Mouse (Mus musculus) brain, embryonic 14.5 days (tissue): ENCODE measurements around the gene Ppara.

Experiments
- CTCF ChIP-seq: fragments of 200-500 bp; IDR thresholded peaks from 2 replicates; pipeline ENCODE4 v1.5.1; 2012; ENCODE audit warnings: inconsistent platforms, mild to moderate bottlenecking, moderate library complexity, borderline replicate concordance; ENCODE audit not compliant: insufficient read depth, insufficient read length; ENCODE audit errors: extremely low read depth
- POLR2A ChIP-seq: fragments of 200-500 bp; IDR thresholded peaks from 2 replicates; pipeline ENCODE4 v1.6.1; 2012; ENCODE audit warnings: mild to moderate bottlenecking, inconsistent platforms, borderline replicate concordance; ENCODE audit not compliant: poor library complexity, insufficient read depth, insufficient read length, severe bottlenecking; ENCODE audit errors: extremely low read depth

DNA sequence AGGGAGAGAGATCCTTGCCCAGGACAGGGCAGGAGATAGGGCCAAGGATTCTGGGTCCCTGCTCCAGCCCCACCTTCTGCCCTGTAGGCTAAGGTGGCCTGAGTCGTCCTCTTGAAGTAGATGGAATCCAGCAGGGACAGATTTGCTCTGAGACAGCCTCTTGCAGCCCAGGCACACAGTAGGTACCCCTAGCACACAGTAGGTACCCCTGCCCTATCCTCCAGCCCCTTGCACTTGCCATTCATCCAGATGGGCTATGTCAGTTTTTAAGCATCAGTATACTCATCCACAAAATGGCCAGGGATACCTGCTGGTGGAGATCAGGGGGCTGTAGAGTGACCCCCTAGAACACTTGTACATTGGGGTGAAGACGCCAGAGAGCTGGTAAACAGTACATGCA lies 41.0 kb upstream of the Ppara start:
- TF ChIP-seq CTCF (no peak), POLR2A (no peak)
